Mouse (Mus musculus) megakaryocyte-erythroid progenitor cell, adult 5-6 weeks (primary cell): ENCODE results near the gene Ccdc189. TPM values are rescaled to one million over a fixed set of nuclear protein-coding genes. Genes with fewer than 3 reads are reported as not detected.

Experiments used
- ATAC-seq: replicated peaks from 2 replicates; pipeline ENCODE4 v1.8.0; 2016; ENCODE audit warnings: mild to moderate bottlenecking, inconsistent platforms; ENCODE audit not compliant: severe bottlenecking, poor library complexity, low FRiP score, low TSS enrichment
- total RNA-seq, 2 experiments: library from RNA; stranded (forward) in 1 of 2; stranded (reverse) in 1 of 2; fragments of 200-1000, 215-1000 nt in 1 of 2; fragments of >200 nt in 1 of 2; fragmentation: Nextera tagmentation in 1 of 2; gene quantifications; 2 replicates each; pipeline ENCODE4 v1.2.3; 2014 to 2017

Gene Ccdc189
- total RNA-seq, 2 experiments from 2014 or later, result 6.1 to 6.8 TPM

- no peak for ATAC-seq
These were observed 12.2 kb upstream of the Ccdc189 start for GRCm38 (mm10) chr7:127600612-127601011.

- no peak for ATAC-seq
These were observed 8.4 kb upstream of the Ccdc189 start for GRCm38 (mm10) chr7:127596747-127597146.

- no peak for ATAC-seq
These were observed 4.2 kb upstream of the Ccdc189 start for GRCm38 (mm10) chr7:127592575-127592974.

GRCm38 (mm10) chr7:127591108-127591507 lies 2.7 kb upstream of the Ccdc189 start:
- ATAC-seq, result no peak

- ATAC-seq, result no peak
These were observed 1.2 kb upstream of the Ccdc189 start for GRCm38 (mm10) chr7:127589637-127590036.

GRCm38 (mm10) chr7:127588901-127589300 lies 506 bp upstream of the Ccdc189 start:
- no peak; the same call in 1 of the 2 replicates for ATAC-seq

- ATAC-seq, result no peak
These were observed 1.2 kb downstream of the Ccdc189 start for GRCm38 (mm10) chr7:127587196-127587595.

- peak; percentile 53 for ATAC-seq
These were observed 2.2 kb downstream of the Ccdc189 start for GRCm38 (mm10) chr7:127586149-127586548.

- ATAC-seq, result no peak
These were observed 3.4 kb downstream of the Ccdc189 start for GRCm38 (mm10) chr7:127585031-127585430.

- ATAC-seq, result no peak
These were observed 5.1 kb downstream of the Ccdc189 start for GRCm38 (mm10) chr7:127583260-127583659.

GRCm38 (mm10) chr7:127574115-127574514 lies 14.3 kb downstream of the Ccdc189 start:
- ATAC-seq, result no peak

- no peak for ATAC-seq
These were observed 14.8 kb downstream of the Ccdc189 start for GRCm38 (mm10) chr7:127573503-127574008.

- peak; percentile 99 for ATAC-seq
These were observed 15.4 kb downstream of the Ccdc189 start, which contains the start of gene Phkg2 for GRCm38 (mm10) chr7:127572895-127573471. Gene Phkg2, plus strand, starts transcription at chr7:127573340.

- no peak for ATAC-seq
These were observed 23.8 kb downstream of the Ccdc189 start for GRCm38 (mm10) chr7:127564381-127565150.

GRCm38 (mm10) chr7:127561340-127561858 lies 27.0 kb downstream of the Ccdc189 start, which contains the start of gene Tmem265:
Gene Tmem265, plus strand, starts transcription at chr7:127561390.
- ATAC-seq, result no peak

GRCm38 (mm10) chr7:127560580-127560979 lies 27.8 kb downstream of the Ccdc189 start:
- ATAC-seq, result 0 out of 2 replicates have a peak, but pooled peaks have one; percentile 15

- ATAC-seq, result no peak
These were observed 36.8 kb downstream of the Ccdc189 start for GRCm38 (mm10) chr7:127551558-127551957.

GRCm38 (mm10) chr7:127549116-127549835 lies 39.1 kb downstream of the Ccdc189 start:
- no peak for ATAC-seq

GRCm38 (mm10) chr7:127541671-127542070 lies 46.7 kb downstream of the Ccdc189 start:
- no peak for ATAC-seq
